Mouse (Mus musculus) liver, adult 2 months (tissue): Measurements from ENCODE around the gene Ddx31. TPM values are rescaled to one million over a fixed set of nuclear protein-coding genes. Genes with fewer than 3 reads are reported as not detected.

Experiments
- DNase-seq: peaks from one replicate; pipeline ENCODE4 v3.0.0-alpha.2; 2011; ENCODE audit warnings: low read depth, low spot score; ENCODE audit errors: extremely low read depth
- H3K27ac ChIP-seq: fragments of 200-500 bp; replicated peaks from 2 replicates; pipeline ENCODE4 v1.5.1; 2012; ENCODE audit warnings: low read depth, mild to moderate bottlenecking, control low read depth, inconsistent platforms, low read length; ENCODE audit not compliant: insufficient read depth
- H3K27me3 ChIP-seq: fragments of 200-500 bp; 2 replicates; pipeline ENCODE4 v1.6.1; 2012; ENCODE audit warnings: mild to moderate bottlenecking, moderate library complexity, low read length, inconsistent platforms; ENCODE audit not compliant: control insufficient read depth, insufficient read depth
- H3K36me3 ChIP-seq: fragments of 200-500 bp; 2 replicates; pipeline ENCODE4 v1.6.1; 2012; ENCODE audit warnings: low read length, inconsistent platforms; ENCODE audit not compliant: control insufficient read depth, insufficient read depth
- H3K4me1 ChIP-seq: fragments of 200-500 bp; 2 replicates; pipeline ENCODE4 v1.6.1; 2011; ENCODE audit warnings: low read length; ENCODE audit not compliant: control insufficient read depth, insufficient read depth
- H3K4me3 ChIP-seq: fragments of 200-500 bp; 2 replicates; pipeline ENCODE4 v1.5.1; 2011; ENCODE audit warnings: low read depth, mild to moderate bottlenecking, control low read depth, low read length, moderate library complexity; ENCODE audit not compliant: insufficient read depth
- H3K79me2 ChIP-seq: fragments of 200-500 bp; 2 replicates; pipeline ENCODE4 v1.6.1; 2012; ENCODE audit warnings: inconsistent platforms, mild to moderate bottlenecking, low read length, moderate library complexity; ENCODE audit not compliant: control insufficient read depth, insufficient read depth
- H3K9ac ChIP-seq: fragments of 200-500 bp; 2 replicates; pipeline ENCODE4 v1.6.1; 2012; ENCODE audit warnings: low read depth, mild to moderate bottlenecking, control low read depth, inconsistent platforms, low read length
- CTCF ChIP-seq: fragments of 200-500 bp; IDR thresholded peaks from 2 replicates; pipeline ENCODE4 v1.5.1; 2011; ENCODE audit warnings: low read depth, low read length, control low read depth
- POLR2A ChIP-seq: fragments of 200-500 bp; IDR thresholded peaks from 2 replicates; pipeline ENCODE4 v1.6.1; 2011; ENCODE audit warnings: low read length, control low read depth; ENCODE audit not compliant: insufficient read depth; ENCODE audit errors: extremely low read depth
- WGBS: fragments of 180-500 bp; shearing (Covaris S2); methylation state at CpG from one replicate; pipeline ENCODE4 v1.1.7; 2018; 5-methylcytosine and 5-hydroxymethylcytosine counted together
- polyA plus RNA-seq: library from polyadenylated mRNA; depleted of rRNA; stranded (reverse); fragments of >200 nt; gene quantifications from 2 replicates; pipeline ENCODE4 v1.2.3, GENCODE M21; 2012; rRNA removed
- total RNA-seq: library from RNA; depleted of rRNA; stranded (reverse); fragments of >200 nt; gene quantifications from 2 replicates; pipeline ENCODE4 v1.2.3, GENCODE M21; 2014; rRNA removed

Gene Ddx31
- total RNA-seq (3.9 and 4.2 TPM in 2 replicates), polyA plus RNA-seq (1.9 and 2.5 TPM in 2 replicates)

GRCm38 (mm10) chr2:28840222-28840951 is at the start of gene Ddx31, which contains the start of gene Gtf3c4:
Gene Ddx31, plus strand, starts transcription at chr2:28840406.
Gene Gtf3c4, minus strand, starts transcription at chr2:28840360.
- H3K27ac ChIP-seq, result peak within 1 kb of the TSS; percentile 90
- peak; percentile 78 for DNase-seq
- under 1% methylated on average over 63 of the region's 63 CpGs for WGBS
- no peaks in the 10 kb centered on the region for H3K27me3 ChIP-seq
- peaks cover 5% of the 10 kb centered on the region for H3K36me3 ChIP-seq
- peak within 1 kb of the TSS; percentile 85 for H3K9ac ChIP-seq
- H3K4me1 ChIP-seq, result peaks cover 14% of the 10 kb centered on the region
- H3K4me3 ChIP-seq, result peak within 1 kb of the TSS; percentile 61
- H3K79me2 ChIP-seq, result peaks cover 12% of the 10 kb centered on the region; the same call in 1 of the 2 replicates
- TF ChIP-seq CTCF (no peak), POLR2A (peak; percentile 45; the same call in 1 of the 2 replicates)

- TF ChIP-seq POLR2A, result no peak
- TF ChIP-seq CTCF, result no peak
- H3K4me1 ChIP-seq, result no peaks in the 10 kb centered on the region
- 26% methylated on average over 6 of the region's 6 CpGs for WGBS
- no peaks in the 10 kb centered on the region for H3K27me3 ChIP-seq
- no peaks in the 10 kb centered on the region for H3K36me3 ChIP-seq
- no peaks in the 10 kb centered on the region for H3K79me2 ChIP-seq
- H3K9ac ChIP-seq, result no peak overlapping the region
- H3K4me3 ChIP-seq, result no peak overlapping the region
- H3K27ac ChIP-seq, result no peak overlapping the region
- DNase-seq, result peak; percentile 33
Measured at GRCm38 (mm10) chr2:28792931-28793610, 47.1 kb upstream of the Ddx31 start.

- no peak overlapping the region for H3K4me3 ChIP-seq
- no peaks in the 10 kb centered on the region; the same call in 1 of the 2 replicates for H3K4me1 ChIP-seq
- no peaks in the 10 kb centered on the region for H3K27me3 ChIP-seq
- no peak overlapping the region for H3K9ac ChIP-seq
- WGBS, result 80% methylated on average over 5 of the region's 5 CpGs
- TF ChIP-seq POLR2A, result no peak
- peak; percentile 8; the same call in 1 of the 2 replicates for TF ChIP-seq CTCF
- no peaks in the 10 kb centered on the region for H3K36me3 ChIP-seq
- no peak for DNase-seq
- H3K79me2 ChIP-seq, result no peaks in the 10 kb centered on the region
- no peak overlapping the region for H3K27ac ChIP-seq
Measured at GRCm38 (mm10) chr2:28794623-28795022, 45.6 kb upstream of the Ddx31 start.

GRCm38 (mm10) chr2:28796298-28796697 is 43.9 kb upstream of the Ddx31 start:
- no peak overlapping the region for H3K27ac ChIP-seq
- TF ChIP-seq POLR2A, result no peak
- no peak for TF ChIP-seq CTCF
- no peaks in the 10 kb centered on the region for H3K79me2 ChIP-seq
- 77% methylated on average over 8 of the region's 8 CpGs for WGBS
- no peak for DNase-seq
- H3K9ac ChIP-seq, result no peak overlapping the region
- no peaks in the 10 kb centered on the region for H3K36me3 ChIP-seq
- H3K4me1 ChIP-seq, result no peaks in the 10 kb centered on the region; the same call in 1 of the 2 replicates
- H3K4me3 ChIP-seq, result no peak overlapping the region
- H3K27me3 ChIP-seq, result no peaks in the 10 kb centered on the region

- H3K27ac ChIP-seq, result no peak overlapping the region
- H3K79me2 ChIP-seq, result no peaks in the 10 kb centered on the region
- TF ChIP-seq POLR2A (no peak), CTCF (no peak)
- no peaks in the 10 kb centered on the region; the same call in 1 of the 2 replicates for H3K4me1 ChIP-seq
- 73% methylated on average over 18 of the region's 18 CpGs for WGBS
- no peak overlapping the region for H3K4me3 ChIP-seq
- DNase-seq, result no peak
- H3K9ac ChIP-seq, result no peak overlapping the region
- H3K36me3 ChIP-seq, result no peaks in the 10 kb centered on the region
- H3K27me3 ChIP-seq, result no peaks in the 10 kb centered on the region
Measured at GRCm38 (mm10) chr2:28797490-28798106, 42.6 kb upstream of the Ddx31 start.
